Mouse (Mus musculus) lung, embryonic 14.5 days (tissue): Measurements from ENCODE around the gene Paf1. TPM values are rescaled to one million over a fixed set of nuclear protein-coding genes. Genes with fewer than 3 reads are reported as not detected.
A peak's percentile ranks its signal among the peaks of the same experiment; 100 is the strongest.
"Not testable (repeated sequence)": the region's sequence is repeated elsewhere in the genome, so short reads cannot be mapped to it uniquely, and the experiment has no call there.

ENCODE experiments used
- ATAC-seq: fragments of 200-750 bp; cut with Nextera tagmentation; 2 replicates; pipeline ENCODE4 v1.8.0; 2017; ENCODE audit warnings: mild to moderate bottlenecking, moderate TSS enrichment, moderate library complexity; ENCODE audit not compliant: insufficient read depth
- DNase-seq: peaks from one replicate; pipeline ENCODE4 v3.0.0-alpha.2; 2015
- H3K27ac ChIP-seq: fragments of 300-500 bp; sonication (generic); 2 replicates; pipeline ENCODE4 v1.5.1; 2014; ENCODE audit warnings: low read depth, mild to moderate bottlenecking, moderate library complexity
- H3K27me3 ChIP-seq: fragments of 300-500 bp; sonication (generic); 2 replicates; pipeline ENCODE4 v1.6.1; 2014; ENCODE audit warnings: low read length, control low read depth; ENCODE audit not compliant: insufficient read depth
- H3K36me3 ChIP-seq: fragments of 300-500 bp; sonication (generic); 2 replicates; pipeline ENCODE4 v1.6.1; 2014; ENCODE audit warnings: control low read depth; ENCODE audit not compliant: insufficient read depth
- H3K4me1 ChIP-seq: fragments of 300-500 bp; sonication (generic); 2 replicates; pipeline ENCODE4 v1.6.1; 2014; ENCODE audit warnings: antibody characterized with exemption, control low read depth; ENCODE audit not compliant: insufficient read depth
- H3K4me2 ChIP-seq: fragments of 300-500 bp; sonication (generic); 2 replicates; pipeline ENCODE4 v1.6.1; 2014; ENCODE audit warnings: mild to moderate bottlenecking
- H3K4me3 ChIP-seq: fragments of 300-500 bp; sonication (generic); 2 replicates; pipeline ENCODE4 v1.5.1; 2014; ENCODE audit warnings: low read depth, low read length
- H3K9ac ChIP-seq: fragments of 300-500 bp; sonication (generic); 2 replicates; pipeline ENCODE4 v1.6.1; 2014
- H3K9me3 ChIP-seq: fragments of 300-500 bp; sonication (generic); 2 replicates; pipeline ENCODE4 v1.6.1; 2016; ENCODE audit warnings: low read depth, low read length, control low read depth
- CTCF ChIP-seq: IDR thresholded peaks from 2 replicates; pipeline ENCODE4 v1.5.1; 2016; ENCODE audit warnings: antibody characterized with exemption, low read depth
- WGBS: fragments of 180-500 bp; shearing (Covaris S2); extraction: QIAGEN DNeasy Blood & Tissue Kit; methylation state at CpG from one replicate; pipeline ENCODE4 v1.1.7; 2014; 5-methylcytosine and 5-hydroxymethylcytosine counted together
- polyA plus RNA-seq: library from polyadenylated mRNA; unstranded; fragments of >200 nt; fragmentation: Nextera tagmentation; extraction: Ambion mirVana; gene quantifications from 2 replicates; pipeline ENCODE4 v1.2.1, GENCODE M21; 2014

Gene Paf1
- polyA plus RNA-seq, 1 experiment from 2014 or later, result 75.4 TPM

DNA sequence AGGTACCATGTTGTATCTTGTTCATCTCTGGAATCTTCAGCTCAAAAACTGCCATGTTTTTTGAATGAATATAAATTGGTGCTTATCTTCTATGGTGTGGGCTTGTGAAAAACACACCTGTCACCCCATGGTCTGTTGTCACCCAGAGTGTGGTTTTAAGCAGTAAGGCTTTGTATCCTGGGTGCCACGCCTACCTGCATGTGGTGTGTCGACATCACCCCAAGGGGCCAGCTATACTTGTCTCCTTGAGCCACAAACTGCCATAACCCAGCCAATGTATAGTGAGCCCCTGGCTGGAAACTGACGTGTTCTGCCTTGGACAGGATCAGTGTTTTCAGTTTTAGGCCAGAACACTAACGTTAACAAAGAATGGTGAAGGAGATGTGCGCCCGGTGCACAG, 8.6 kb upstream of the Paf1 start:
- Histone ChIP-seq H3K27ac (0 out of 2 replicates have a peak overlapping the region, but pooled peaks have one; percentile 100), H3K4me2 (no peak overlapping the region), H3K4me1 (peaks cover 28% of the 10 kb centered on the region), H3K9me3 (no peaks in the 10 kb centered on the region), H3K9ac (no peak overlapping the region), H3K27me3 (no peaks in the 10 kb centered on the region), H3K4me3 (no peak overlapping the region), H3K36me3 (peaks cover 23% of the 10 kb centered on the region)
- 78% methylated on average over 6 of the region's 6 CpGs for WGBS
- no peak for TF ChIP-seq CTCF
- DNase-seq (no peak), ATAC-seq (no peak)

DNA sequence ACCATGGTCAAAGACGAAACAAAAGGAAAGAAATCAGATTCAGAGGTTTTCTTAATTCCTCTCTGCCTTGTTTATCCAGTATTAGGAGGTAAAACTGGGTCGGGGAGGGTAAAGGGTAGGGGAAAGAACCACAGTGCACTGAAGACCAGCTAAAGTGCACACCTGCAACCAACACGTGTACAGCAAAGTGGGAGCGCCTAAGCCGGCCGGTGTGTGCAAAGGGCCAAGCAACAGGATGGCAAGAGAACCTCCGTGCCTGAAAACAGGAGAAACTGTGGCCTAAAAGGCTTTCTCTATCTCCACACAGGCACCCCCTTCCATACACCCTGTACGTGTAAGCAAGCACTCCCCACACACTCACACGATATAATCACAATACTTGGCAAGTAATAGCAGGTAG, 7.6 kb upstream of the Paf1 start:
- Histone ChIP-seq H3K9me3 (no peaks in the 10 kb centered on the region), H3K9ac (no peak overlapping the region), H3K27me3 (no peaks in the 10 kb centered on the region), H3K36me3 (peaks cover 32% of the 10 kb centered on the region), H3K27ac (no peak overlapping the region), H3K4me3 (no peak overlapping the region), H3K4me1 (peaks cover 24% of the 10 kb centered on the region), H3K4me2 (no peak overlapping the region)
- DNase-seq (no peak), ATAC-seq (no peak)
- TF ChIP-seq CTCF, result no peak
- 88% methylated on average over 9 of the region's 9 CpGs for WGBS

DNA sequence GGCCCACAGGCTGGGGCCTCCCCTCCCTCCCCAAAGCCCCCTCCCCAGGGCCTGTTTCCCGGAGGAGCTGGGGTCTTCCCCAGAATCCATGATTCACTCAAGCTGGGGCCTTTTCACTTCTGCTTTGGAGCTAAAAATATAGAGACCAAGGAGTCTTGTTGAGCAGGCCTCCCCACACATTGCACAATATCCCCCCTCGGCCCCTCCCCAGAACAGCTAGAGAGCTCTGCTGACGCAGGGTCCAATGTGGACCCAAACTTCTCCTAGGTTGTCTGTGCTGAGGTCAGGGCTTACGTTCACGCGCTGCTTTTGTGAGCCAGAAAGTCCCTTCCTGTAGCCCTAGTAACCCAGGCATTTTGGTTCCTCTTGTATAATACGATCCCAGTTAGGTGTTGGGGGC, 6.7 kb upstream of the Paf1 start:
- H3K27ac ChIP-seq, result no peak overlapping the region
- H3K27me3 ChIP-seq, result no peaks in the 10 kb centered on the region
- no peak overlapping the region for H3K4me3 ChIP-seq
- H3K4me2 ChIP-seq, result no peak overlapping the region
- H3K9ac ChIP-seq, result no peak overlapping the region
- H3K36me3 ChIP-seq, result peaks cover 39% of the 10 kb centered on the region
- H3K4me1 ChIP-seq, result peaks cover 17% of the 10 kb centered on the region
- DNase-seq (peak; percentile 13), ATAC-seq (no peak)
- no peak for TF ChIP-seq CTCF
- no peaks in the 10 kb centered on the region for H3K9me3 ChIP-seq
- WGBS, result 81% methylated on average over 7 of the region's 7 CpGs

DNA sequence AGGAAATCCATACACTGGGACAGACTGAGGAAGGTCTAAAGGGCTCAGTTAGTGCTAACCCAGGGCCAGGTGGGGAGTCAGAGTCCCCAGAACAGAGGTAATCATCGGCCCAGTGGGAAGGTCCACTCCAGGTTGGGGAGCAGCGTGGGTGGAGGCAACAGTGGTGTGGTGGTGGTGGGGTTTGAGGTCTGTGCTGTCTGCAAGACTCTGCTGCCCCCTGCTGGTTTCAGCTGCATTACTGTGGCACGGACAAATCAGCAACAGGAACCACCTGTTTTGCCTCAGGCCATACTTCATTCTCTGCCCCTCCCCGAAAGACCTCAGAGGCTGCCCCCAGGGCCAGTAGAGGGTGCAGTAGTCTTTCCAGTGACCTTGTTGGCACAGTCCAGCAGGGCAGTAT, 6.3 kb upstream of the Paf1 start:
- peak; percentile 95 for DNase-seq
- Histone ChIP-seq H3K36me3 (peaks cover 39% of the 10 kb centered on the region), H3K4me3 (no peak overlapping the region), H3K27me3 (no peaks in the 10 kb centered on the region), H3K27ac (no peak overlapping the region), H3K9me3 (no peaks in the 10 kb centered on the region), H3K9ac (no peak overlapping the region), H3K4me2 (no peak overlapping the region), H3K4me1 (peaks cover 14% of the 10 kb centered on the region)
- 3% methylated on average over 4 of the region's 4 CpGs for WGBS
- peak; percentile 96 for TF ChIP-seq CTCF
- ATAC-seq, result peak; percentile 59

DNA sequence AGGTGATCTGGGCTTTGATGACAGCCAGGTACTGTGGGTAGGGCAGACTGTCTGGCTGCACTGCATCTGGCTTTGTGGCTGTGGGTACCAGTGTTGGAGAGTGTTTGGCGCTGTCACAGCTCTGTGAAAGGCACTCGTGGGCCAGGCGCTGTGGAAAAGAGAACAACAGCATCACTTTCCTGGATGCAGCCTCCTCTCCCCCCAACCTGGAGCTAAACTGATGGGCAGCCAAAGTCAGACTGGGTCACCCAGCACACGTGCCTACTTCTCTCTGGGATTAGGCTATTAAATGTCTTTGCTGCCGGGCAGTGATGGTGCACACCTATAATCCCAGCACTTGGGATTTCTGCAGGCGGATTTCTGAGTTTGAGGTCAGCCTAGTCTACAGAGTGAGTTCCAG, 5.9 kb upstream of the Paf1 start:
- Histone ChIP-seq H3K36me3 (peaks cover 39% of the 10 kb centered on the region), H3K4me1 (peaks cover 13% of the 10 kb centered on the region)
- not testable (repeated sequence) for H3K27ac ChIP-seq, H3K9me3 ChIP-seq, ATAC-seq, H3K27me3 ChIP-seq, H3K4me2 ChIP-seq, H3K4me3 ChIP-seq, H3K9ac ChIP-seq, DNase-seq
- WGBS, result 79% methylated on average over 6 of the region's 6 CpGs

DNA sequence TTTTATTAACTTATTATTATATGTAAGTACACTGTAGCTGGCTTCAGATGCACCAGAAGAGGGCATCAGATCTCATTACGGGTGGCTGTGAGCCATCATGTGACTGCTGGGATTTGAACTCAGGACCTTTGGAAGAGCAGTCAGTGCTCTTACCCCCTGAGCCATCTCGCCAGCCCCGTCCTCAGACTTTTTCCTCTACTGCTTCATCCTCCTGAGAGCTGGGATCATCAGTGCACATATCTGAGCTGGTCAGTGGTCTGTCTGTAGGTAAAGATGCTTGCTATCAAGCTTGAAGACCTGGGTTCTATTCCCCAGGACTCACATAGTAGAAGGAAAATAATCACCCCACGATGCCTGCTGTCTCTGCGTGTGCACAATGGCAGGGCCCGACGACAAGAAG, 5.4 kb upstream of the Paf1 start:
- not testable (repeated sequence) for H3K27ac ChIP-seq, ATAC-seq, H3K9ac ChIP-seq, H3K27me3 ChIP-seq, H3K4me2 ChIP-seq, H3K4me3 ChIP-seq, DNase-seq, H3K9me3 ChIP-seq
- Histone ChIP-seq H3K4me1 (peaks cover 11% of the 10 kb centered on the region), H3K36me3 (peaks cover 39% of the 10 kb centered on the region)
- 87% methylated on average over 7 of the region's 7 CpGs for WGBS

DNA sequence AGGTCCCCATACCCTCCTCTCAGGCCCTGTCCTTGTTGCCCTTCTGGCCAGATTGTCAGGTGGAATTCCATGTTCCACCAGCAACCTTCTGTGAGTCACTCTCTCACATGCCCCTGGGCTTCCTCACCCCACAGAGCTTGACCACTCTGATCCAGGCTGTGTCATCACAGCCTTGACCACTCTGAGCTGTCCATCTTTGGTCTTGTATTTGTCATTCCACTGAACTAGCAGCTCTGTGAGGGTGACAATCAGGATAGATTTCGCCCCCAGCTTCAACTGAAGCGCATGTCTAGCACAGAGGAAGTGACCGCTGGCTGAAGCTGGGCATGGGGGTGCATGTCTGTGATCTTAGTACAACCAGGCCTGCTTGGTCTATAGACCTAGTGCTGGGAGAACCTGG, 2.4 kb upstream of the Paf1 start:
- no peak for ATAC-seq
- Histone ChIP-seq H3K9ac (no peak overlapping the region), H3K27ac (no peak overlapping the region), H3K4me2 (no peak overlapping the region), H3K4me1 (peaks cover 6% of the 10 kb centered on the region; the same call in 1 of the 2 replicates), H3K36me3 (peaks cover 48% of the 10 kb centered on the region), H3K27me3 (no peaks in the 10 kb centered on the region), H3K9me3 (no peaks in the 10 kb centered on the region), H3K4me3 (no peak overlapping the region)
- WGBS, result 87% methylated on average over 3 of the region's 3 CpGs
- TF ChIP-seq CTCF, result no peak
- no peak for DNase-seq
